ENCODE assay signal across 8 mouse cellular contexts in the genomic region with DNA sequence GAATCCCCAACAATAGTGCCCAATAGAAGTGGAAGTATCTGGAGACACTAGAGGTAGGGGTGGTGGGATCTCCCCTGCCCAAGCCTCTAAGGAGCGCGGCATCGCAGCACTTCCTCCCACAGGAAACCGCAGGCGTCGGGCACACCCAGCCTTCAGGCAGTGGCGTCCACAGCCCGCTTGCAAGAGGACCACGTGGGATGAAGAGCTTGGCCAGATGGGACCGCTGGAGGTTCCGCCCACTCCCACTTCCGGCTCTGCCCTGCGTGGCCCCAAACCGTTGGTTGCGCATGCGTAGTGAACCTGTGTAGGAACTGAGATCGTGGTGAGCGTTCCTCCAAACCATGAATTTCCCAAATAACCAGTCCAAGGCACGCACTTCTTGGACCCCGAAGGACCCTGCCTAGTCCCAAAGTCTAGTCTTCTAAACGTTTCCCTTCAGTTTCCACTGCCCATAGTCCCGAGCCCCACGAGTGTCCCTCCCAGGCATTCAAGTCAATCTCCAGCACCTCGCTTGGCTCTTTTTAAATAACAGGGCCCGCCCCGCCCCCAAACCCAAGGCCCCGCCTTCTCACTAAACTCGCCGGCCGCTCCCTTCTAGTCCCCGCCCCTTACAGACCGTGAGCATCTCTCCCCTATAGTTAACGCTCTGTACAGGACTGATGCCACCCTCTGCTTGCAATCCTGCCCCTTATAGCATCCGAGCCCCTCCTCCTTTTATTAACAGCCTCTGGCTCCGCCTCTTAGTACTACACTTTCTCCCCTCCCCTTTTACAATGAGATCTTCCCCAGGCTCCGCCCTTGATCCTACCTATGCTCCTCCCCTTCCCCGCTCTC. TPM values are rescaled to one million over a fixed set of nuclear protein-coding genes. Genes with fewer than 3 reads are reported as not detected.
DNase-seq lines count a peak whose midpoint lies in the region; ATAC-seq lines count a peak whose summit lies in the region.

No protein-coding gene starts in this region.

- peak; percentile 97 to 99 for DNase-seq in adrenal gland, adult (ENCODE audit: inconsistent age in 2 of 2, low spot score in 1 of 2)
- peak; percentile 97 for DNase-seq in embryo, embryonic 10.5 days (ENCODE audit: low spot score)
- peak; percentile 96 for DNase-seq in gastrocnemius, postnatal 14 days
- DNase-seq in left cerebral cortex, postnatal 10 days (ENCODE audit: extremely low spot score in 1 of 2, low spot score in 2 of 2) = peak; percentile 92 to 98
- DNase-seq in right cerebral cortex, postnatal 25 days = peak; percentile 90
- DNase-seq in urinary bladder, postnatal 4 days (ENCODE audit: low spot score in 2 of 2) = peak; percentile 95 to 96

- peak; percentile 87 for ATAC-seq in inflammation-experienced regulatory T-cells, adult 6 months
- peak; percentile 79 for ATAC-seq in megakaryocyte-erythroid progenitor cell, adult 5-6 weeks (replicated peaks; ENCODE audit: low FRiP score, low TSS enrichment, poor library complexity, severe bottlenecking)

- intact Hi-C loops in gastrocnemius, postnatal 14 days (cut with DNase I; ENCODE audit: low total_unique reads) = no loop called here
- intact Hi-C loops in left cerebral cortex, postnatal 10 days (cut with DNase I) = no loop called here

RNA-seq across cellular contexts. Expression of gene Ccdc114, which starts 0.7 kb away (rescaled TPM):
- under 1 TPM; 0.39 to 0.78 TPM for total RNA-seq in gastrocnemius, postnatal 14 days (2021)
- 1 to 10 TPM; 1.4 to 1.8 (median 1.4) TPM for polyA plus RNA-seq in inflammation-experienced regulatory T-cells, adult 6 months (2017; shearing (Covaris generic))
- total RNA-seq in left cerebral cortex, postnatal 10 days (2021) = 1 to 10 TPM; 1.4 to 1.5 TPM
- 2.3 and 5.3 TPM in 2 replicates for total RNA-seq in megakaryocyte-erythroid progenitor cell, adult 5-6 weeks (2014; fragmentation: Nextera tagmentation)
- 4.1 and 4.6 TPM in 2 replicates for total RNA-seq in megakaryocyte-erythroid progenitor cell, adult 5-6 weeks (2017)

RNA-seq across cellular contexts. Expression of gene Emp3, which starts 1.9 kb away (rescaled TPM):
- total RNA-seq in gastrocnemius, postnatal 14 days (2021) = 10 to 100 TPM; 21.5 to 31.1 TPM
- polyA plus RNA-seq in inflammation-experienced regulatory T-cells, adult 6 months (2017; shearing (Covaris generic)) = 100 to 1,000 TPM; 512 to 771 (median 583) TPM
- 1 to 10 TPM; 4.6 to 6.7 TPM for total RNA-seq in left cerebral cortex, postnatal 10 days (2021)
- total RNA-seq in megakaryocyte-erythroid progenitor cell, adult 5-6 weeks (2014; fragmentation: Nextera tagmentation) = 167 and 180 TPM in 2 replicates
- 109 and 112 TPM in 2 replicates for total RNA-seq in megakaryocyte-erythroid progenitor cell, adult 5-6 weeks (2017)

RNA-seq across cellular contexts. Expression of gene Tmem143, which starts 26.4 kb away (rescaled TPM):
- 10 to 100 TPM; 49.2 to 61.0 TPM for total RNA-seq in gastrocnemius, postnatal 14 days (2021)
- 1 to 10 TPM; 3.7 to 7.0 (median 5.0) TPM for polyA plus RNA-seq in inflammation-experienced regulatory T-cells, adult 6 months (2017; shearing (Covaris generic))
- total RNA-seq in left cerebral cortex, postnatal 10 days (2021) = 10 to 100 TPM; 17.9 to 22.8 TPM
- total RNA-seq in megakaryocyte-erythroid progenitor cell, adult 5-6 weeks (2014; fragmentation: Nextera tagmentation) = 9.1 and 10.3 TPM in 2 replicates
- total RNA-seq in megakaryocyte-erythroid progenitor cell, adult 5-6 weeks (2017) = 7.3 and 11.3 TPM in 2 replicates

RNA-seq across cellular contexts. Expression of gene Syngr4, which starts 26.6 kb away (rescaled TPM):
- under 1 TPM in 1 of 2 experiments, not detected in 1; 0.24 TPM for total RNA-seq in gastrocnemius, postnatal 14 days (2021)
- under 1 TPM in 1 of 3 experiments, not detected in 2; 0.52 TPM for polyA plus RNA-seq in inflammation-experienced regulatory T-cells, adult 6 months (2017; shearing (Covaris generic))
- not detected for total RNA-seq in left cerebral cortex, postnatal 10 days (2021)
- total RNA-seq in megakaryocyte-erythroid progenitor cell, adult 5-6 weeks (2014; fragmentation: Nextera tagmentation) = not detected in 2 replicates
- not detected in 2 replicates for total RNA-seq in megakaryocyte-erythroid progenitor cell, adult 5-6 weeks (2017)

RNA-seq across cellular contexts. Expression of gene Grin2d, which starts 45.0 kb away (rescaled TPM):
- total RNA-seq in gastrocnemius, postnatal 14 days (2021) = under 1 TPM; 0.44 to 0.64 TPM
- polyA plus RNA-seq in inflammation-experienced regulatory T-cells, adult 6 months (2017; shearing (Covaris generic)) = not detected
- total RNA-seq in left cerebral cortex, postnatal 10 days (2021) = 10 to 100 TPM; 35.6 to 36.4 TPM
- 0.92 TPM in 1 of 2 replicates, not detected in the other for total RNA-seq in megakaryocyte-erythroid progenitor cell, adult 5-6 weeks (2014; fragmentation: Nextera tagmentation)
- 0.23 TPM in 1 of 2 replicates, not detected in the other for total RNA-seq in megakaryocyte-erythroid progenitor cell, adult 5-6 weeks (2017)

Comparison
In these comparisons a context has a peak if more than half of its experiments do, and no peak if none do; other contexts are left out.
1. Peak in every context shown above with its lines: DNase-seq and ATAC-seq.